Mouse (Mus musculus) limb, embryonic 10.5 days (tissue): ENCODE data around the gene Snx10. TPM values are rescaled to one million over a fixed set of nuclear protein-coding genes. Genes with fewer than 3 reads are reported as not detected.

Experiments used
- DNase-seq: peaks from one replicate; pipeline ENCODE4 v3.0.0-alpha.2; 2017; ENCODE audit warnings: low spot score
- H3K27ac ChIP-seq: fragments of 300-500 bp; sonication (generic); 2 replicates; pipeline ENCODE4 v1.5.1; 2016; ENCODE audit warnings: mild to moderate bottlenecking
- H3K27me3 ChIP-seq: fragments of 300-500 bp; sonication (generic); 2 replicates; pipeline ENCODE4 v1.6.1; 2016; ENCODE audit warnings: low read depth, mild to moderate bottlenecking; ENCODE audit not compliant: poor library complexity, severe bottlenecking
- H3K36me3 ChIP-seq: fragments of 300-500 bp; sonication (generic); 2 replicates; pipeline ENCODE4 v1.6.1; 2016; ENCODE audit warnings: mild to moderate bottlenecking, moderate library complexity
- H3K4me1 ChIP-seq: fragments of 300-500 bp; sonication (generic); 2 replicates; pipeline ENCODE4 v1.6.1; 2016
- H3K4me3 ChIP-seq: fragments of 300-500 bp; sonication (generic); 2 replicates; pipeline ENCODE4 v1.5.1; 2016; ENCODE audit warnings: mild to moderate bottlenecking, moderate library complexity
- H3K9me3 ChIP-seq: fragments of 300-500 bp; sonication (generic); replicated peaks from 2 replicates; pipeline ENCODE4 v1.6.1; 2016; ENCODE audit warnings: mild to moderate bottlenecking
- WGBS: fragments of 180-500 bp; shearing (Covaris S2); methylation state at CpG from one replicate; pipeline ENCODE4 v1.1.7; 2016; 5-methylcytosine and 5-hydroxymethylcytosine counted together
- microRNA-seq: library from miRNA; unstranded; fragments of <30 nt; microRNA quantifications from one replicate; pipeline ENCODE4, GENCODE M21; 2017
- polyA plus RNA-seq: library from polyadenylated mRNA; unstranded; fragments of >200 nt; fragmentation: Nextera tagmentation; extraction: Ambion mirVana; gene quantifications from 2 replicates; pipeline ENCODE4 v1.2.1, GENCODE M21; 2016

Snx10 gene
- polyA plus RNA-seq, 1 experiment from 2014 or later, result 14.6 TPM

- no peak for DNase-seq
- no peaks in the 10 kb centered on the region for H3K36me3 ChIP-seq
- no peaks in the 10 kb centered on the region for H3K27me3 ChIP-seq
- H3K27ac ChIP-seq, result no peak overlapping the region
- H3K4me3 ChIP-seq, result no peak overlapping the region
- peaks cover 14% of the 10 kb centered on the region for H3K4me1 ChIP-seq
- H3K9me3 ChIP-seq, result no peaks in the 10 kb centered on the region
- 46% methylated on average over 8 of the region's 8 CpGs for WGBS
These were observed 110.1 kb downstream of the Snx10 start for GRCm38 (mm10) chr6:51633663-51634362.

DNA sequence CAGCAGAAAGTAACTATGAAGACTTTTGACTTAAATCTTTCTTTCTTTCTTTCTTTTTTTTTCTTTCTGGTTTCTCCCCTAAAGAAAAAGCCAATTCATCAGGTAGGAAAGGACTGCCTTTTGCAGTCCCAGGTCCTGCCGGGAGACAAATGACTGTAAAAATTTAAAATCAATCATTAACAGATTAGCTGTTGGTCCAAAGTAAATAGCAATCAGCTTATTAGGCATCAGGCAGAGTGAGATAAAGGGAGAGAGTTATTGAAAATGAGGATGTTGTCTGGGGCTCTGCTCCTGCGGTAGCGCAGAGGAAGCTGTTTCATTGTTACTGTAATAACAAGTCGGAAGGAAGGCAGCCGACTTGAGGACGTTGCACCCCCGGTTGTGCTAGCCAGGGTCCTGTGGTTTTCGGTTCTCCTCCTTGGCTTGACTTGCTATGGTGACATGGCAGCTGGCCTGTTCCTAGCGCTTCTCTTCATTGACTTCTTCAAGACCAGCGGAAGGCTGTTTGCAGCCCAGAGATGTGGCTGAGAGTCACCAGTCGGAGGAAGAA lies 112.4 kb downstream of the Snx10 start:
- H3K4me1 ChIP-seq, result peaks cover 14% of the 10 kb centered on the region
- H3K27me3 ChIP-seq, result no peaks in the 10 kb centered on the region
- WGBS, result 75% methylated on average over 11 of the region's 11 CpGs
- H3K4me3 ChIP-seq, result no peak overlapping the region
- no peaks in the 10 kb centered on the region for H3K9me3 ChIP-seq
- no peak overlapping the region for H3K27ac ChIP-seq
- no peak for DNase-seq
- no peaks in the 10 kb centered on the region for H3K36me3 ChIP-seq

Small RNA genes lying within 50 kb of the gene (microRNA-seq; reads per million reads assigned to microRNA genes)
- gene Gm22914, result not detected

Other genes with a start within 250 kb of the Snx10 start
- 0.39 and 0.56 TPM in 2 replicates for gene Nfe2l3, start 91.2 kb upstream of the Snx10 start, polyA plus RNA-seq
- gene Hnrnpa2b1, start 54.0 kb upstream of the Snx10 start, polyA plus RNA-seq, result 1,996 and 2,303 TPM in 2 replicates
- gene Cbx3, start 53.5 kb upstream of the Snx10 start, polyA plus RNA-seq, result 639 and 665 TPM in 2 replicates